24 mouse cellular contexts compared by ENCODE assay signal in genomic region chr17:42549578-42549977, GRCm38 (mm10).
DNase-seq lines count a peak whose midpoint lies in the region; ATAC-seq and TF ChIP-seq lines count a peak whose summit lies in the region.
"Had no signal": no experiment of that assay in that cellular context is flagged by ENCODE, and none has a peak within 500 bp of the region (broad histone marks: within the 10 kb centered on the region; RNA-seq: fewer than 3 reads in every experiment).

No protein-coding gene starts in this region.

- no peak overlapping the region for H3K27ac ChIP-seq in lung, postnatal 0 days (ENCODE audit: low read length)
- H3K27ac ChIP-seq: embryonic facial prominence, embryonic 13.5 days; gastrocnemius, adult 2 months; hindbrain, embryonic 12.5 days; kidney, postnatal 0 days; liver, embryonic 14.5 days; lung, embryonic 15.5 days; macrophage; midbrain, embryonic 10.5 days; stomach, postnatal 0 days had no signal

- no peaks in the 10 kb centered on the region for H3K27me3 ChIP-seq in lung, postnatal 0 days (replicated peaks; ENCODE audit: insufficient read depth, low read length)
- H3K27me3 ChIP-seq: embryonic facial prominence, embryonic 13.5 days; heart, embryonic 12.5 days; hindbrain, embryonic 12.5 days; lung, embryonic 15.5 days had no signal

- intact Hi-C loops in left cerebral cortex, postnatal 25 days (cut with DNase I) = no loop called here

- no peak for ATAC-seq in lung, postnatal 0 days
- ATAC-seq: forebrain, embryonic 14.5 days had no signal

- peak; percentile 13 to 18 for DNase-seq in cerebellum, postnatal 36 days
- DNase-seq in cerebellum, adult 9-11 months = no peak
- DNase-seq in right cerebral cortex, adult 18-20 months = peak; percentile 23
- DNase-seq in right cerebral cortex, postnatal 14 days = no peak
- DNase-seq in left cerebral cortex, postnatal 25 days (ENCODE audit: low spot score in 2 of 2) = peak; percentile 7 to 75
- no peak for DNase-seq in lung, postnatal 0 days (ENCODE audit: low spot score)
- DNase-seq in heart, adult 11 months = no peak
- DNase-seq: adrenal gland, postnatal 36 days; cerebellum, adult 8-10 months; gastrocnemius, adult 2 months; heart, postnatal 14 days; kidney, adult 18-20 months; retina, postnatal 1 day; thymus, postnatal 14 days had no signal

- 85% methylated on average over 2 of the region's 2 CpGs for WGBS in lung, postnatal 0 days

- no peak overlapping the region for H3K4me2 ChIP-seq in lung, postnatal 0 days (replicated peaks; ENCODE audit: low read depth, low read length)
- H3K4me2 ChIP-seq: embryonic facial prominence, embryonic 13.5 days; heart, embryonic 12.5 days; hindbrain, embryonic 12.5 days; lung, embryonic 15.5 days had no signal

- H3K4me1 ChIP-seq in lung, postnatal 0 days (ENCODE audit: insufficient read depth, low read depth, low read length) = no peaks in the 10 kb centered on the region
- H3K4me1 ChIP-seq: embryonic facial prominence, embryonic 13.5 days; heart, embryonic 12.5 days; hindbrain, embryonic 12.5 days; lung, embryonic 15.5 days; midbrain, embryonic 10.5 days had no signal

- no peak overlapping the region for H3K9ac ChIP-seq in lung, postnatal 0 days (replicated peaks; ENCODE audit: low read depth)
- H3K9ac ChIP-seq: embryonic facial prominence, embryonic 13.5 days; heart, embryonic 12.5 days; hindbrain, embryonic 12.5 days; liver, embryonic 14.5 days; lung, embryonic 15.5 days had no signal

- no peak for TF ChIP-seq EP300 in lung, postnatal 0 days (IDR thresholded peaks at IDR 0.05)

- TF ChIP-seq CTCF in lung, postnatal 0 days (IDR thresholded peaks at IDR 0.05) = no peak

- no peak overlapping the region for H3K4me3 ChIP-seq in lung, postnatal 0 days (ENCODE audit: low read depth, low read length)
- H3K4me3 ChIP-seq: embryonic facial prominence, embryonic 13.5 days; gastrocnemius, adult 2 months; heart, embryonic 12.5 days; hindbrain, embryonic 12.5 days; lung, embryonic 15.5 days; midbrain, embryonic 10.5 days had no signal

- H3K9me3 ChIP-seq in lung, postnatal 0 days (ENCODE audit: low read length) = no peaks in the 10 kb centered on the region
- H3K9me3 ChIP-seq: embryonic facial prominence, embryonic 13.5 days; heart, embryonic 12.5 days; hindbrain, embryonic 12.5 days; lung, embryonic 15.5 days; midbrain, embryonic 10.5 days had no signal

- H3K36me3 ChIP-seq in lung, postnatal 0 days (ENCODE audit: insufficient read depth, low read length) = no peaks in the 10 kb centered on the region
- H3K36me3 ChIP-seq: embryonic facial prominence, embryonic 13.5 days; heart, embryonic 12.5 days; hindbrain, embryonic 12.5 days; lung, embryonic 15.5 days; midbrain, embryonic 10.5 days had no signal

Comparison
In these comparisons a context has a peak if more than half of its experiments do, and no peak if none do; other contexts are left out.
1. DNase-seq: peak in cerebellum, postnatal 36 days (2 of 2), right cerebral cortex, adult 18-20 months (single experiment) and left cerebral cortex, postnatal 25 days (2 of 2); none in cerebellum, adult 9-11 months (single experiment), right cerebral cortex, postnatal 14 days (single experiment), lung, postnatal 0 days (single experiment) and heart, adult 11 months (single experiment).